Mouse (Mus musculus): ENCODE data around the gene Rgl1.

The Rgl1 gene

GRCm38 (mm10) chr1:152615987-152616776 lies 150.0 kb downstream of the Rgl1 start:
- no peak for DNase-seq (ENCODE audit: low spot score)

GRCm38 (mm10) chr1:152614743-152615380 lies 151.3 kb downstream of the Rgl1 start:
- DNase-seq (ENCODE audit: low spot score): no peak

- DNase-seq (ENCODE audit: low spot score): no peak
These were observed 152.8 kb downstream of the Rgl1 start for GRCm38 (mm10) chr1:152613158-152613857.

- DNase-seq (ENCODE audit: low spot score): no peak
These were observed 153.5 kb downstream of the Rgl1 start for GRCm38 (mm10) chr1:152612535-152613157.

- no peak for DNase-seq (ENCODE audit: low spot score)
These were observed 156.6 kb downstream of the Rgl1 start for GRCm38 (mm10) chr1:152609547-152609946.

GRCm38 (mm10) chr1:152609006-152609405 lies 157.1 kb downstream of the Rgl1 start:
- no peak for DNase-seq (ENCODE audit: low spot score)

GRCm38 (mm10) chr1:152607765-152608164 lies 158.4 kb downstream of the Rgl1 start:
- no peak for DNase-seq (ENCODE audit: low spot score)

- DNase-seq (ENCODE audit: low spot score): no peak
These were observed 159.4 kb downstream of the Rgl1 start for GRCm38 (mm10) chr1:152606727-152607126.

- no peak for DNase-seq (ENCODE audit: low spot score)
These were observed 160.1 kb downstream of the Rgl1 start for GRCm38 (mm10) chr1:152605895-152606625.

GRCm38 (mm10) chr1:152604147-152604546 lies 162.0 kb downstream of the Rgl1 start:
- DNase-seq (ENCODE audit: low spot score): no peak

GRCm38 (mm10) chr1:152603628-152604027 lies 162.5 kb downstream of the Rgl1 start:
- no peak for DNase-seq (ENCODE audit: low spot score)

- no peak for DNase-seq (ENCODE audit: low spot score)
These were observed 165.7 kb downstream of the Rgl1 start for GRCm38 (mm10) chr1:152600494-152600893.

GRCm38 (mm10) chr1:152599347-152599746 lies 166.8 kb downstream of the Rgl1 start:
- no peak for DNase-seq (ENCODE audit: low spot score)

- DNase-seq (ENCODE audit: low spot score): no peak
These were observed 171.5 kb downstream of the Rgl1 start for GRCm38 (mm10) chr1:152594690-152595089.

GRCm38 (mm10) chr1:152593831-152594549 lies 172.2 kb downstream of the Rgl1 start:
- DNase-seq (ENCODE audit: low spot score): no peak

GRCm38 (mm10) chr1:152593382-152593781 lies 172.8 kb downstream of the Rgl1 start:
- DNase-seq (ENCODE audit: low spot score): no peak

- DNase-seq (ENCODE audit: low spot score): no peak
These were observed 173.5 kb downstream of the Rgl1 start for GRCm38 (mm10) chr1:152592609-152593008.

- DNase-seq (ENCODE audit: low spot score): no peak
These were observed 174.2 kb downstream of the Rgl1 start for GRCm38 (mm10) chr1:152591746-152592498.

- no peak for DNase-seq (ENCODE audit: low spot score)
These were observed 175.8 kb downstream of the Rgl1 start for GRCm38 (mm10) chr1:152590321-152590720.

GRCm38 (mm10) chr1:152589331-152589935 lies 176.7 kb downstream of the Rgl1 start:
- peak; percentile 71 for DNase-seq (ENCODE audit: low spot score)
